Mouse (Mus musculus) MEL (cell line): ENCODE results near the gene Krt80.
A peak's percentile ranks its signal among the peaks of the same experiment; 100 is the strongest.

Experiments
- BHLHE40 ChIP-seq: IDR thresholded peaks from 2 replicates; pipeline ENCODE4 v1.6.1; 2012; ENCODE audit warnings: low read depth, mild to moderate bottlenecking, inconsistent platforms, low read length, improper control_type of control experiment, borderline replicate concordance
- CTCF ChIP-seq, 3 experiments: IDR thresholded peaks in 2 of 3; conservative IDR thresholded peaks in 1 of 3; 2 replicates each; pipeline ENCODE4 v1.5.1; 2011 to 2012; ENCODE audit warnings: low read length in 3 of 3, low read depth in 2 of 3, mild to moderate bottlenecking in 2 of 3, improper control_type of control experiment in 1 of 3, inconsistent platforms in 1 of 3, mixed read lengths in 1 of 3, moderate library complexity in 1 of 3; ENCODE audit not compliant: control insufficient read depth in 1 of 3, insufficient read depth in 1 of 3, poor library complexity in 1 of 3, severe bottlenecking in 1 of 3
- E2F4 ChIP-seq: IDR thresholded peaks from 2 replicates; pipeline ENCODE4 v1.6.1; 2011; ENCODE audit warnings: low read depth, low read length, improper control_type of control experiment, borderline replicate concordance
- GATA1 ChIP-seq: IDR thresholded peaks from 2 replicates; pipeline ENCODE4 v1.6.1; 2011; ENCODE audit warnings: low read depth, low read length, improper control_type of control experiment
- HCFC1 ChIP-seq: IDR thresholded peaks from 2 replicates; pipeline ENCODE4 v1.6.1; 2012; ENCODE audit warnings: low read depth, mild to moderate bottlenecking, inconsistent platforms, low read length, improper control_type of control experiment, moderate library complexity
- MAFK ChIP-seq: IDR thresholded peaks from 2 replicates; pipeline ENCODE4 v1.6.1; 2011; ENCODE audit warnings: low read depth, mild to moderate bottlenecking, low read length, improper control_type of control experiment, borderline replicate concordance
- MAX ChIP-seq: IDR thresholded peaks from 2 replicates; pipeline ENCODE4 v1.6.1; 2011; ENCODE audit warnings: low read length, improper control_type of control experiment
- MXI1 ChIP-seq: IDR thresholded peaks from 2 replicates; pipeline ENCODE4 v1.6.1; 2011; ENCODE audit warnings: mild to moderate bottlenecking, low read depth, low read length, improper control_type of control experiment
- POLR2A ChIP-seq, 2 experiments: IDR thresholded peaks; 2 replicates each; pipeline ENCODE4 v1.6.1; 2011 to 2012; ENCODE audit warnings: low read length in 2 of 2, mild to moderate bottlenecking in 2 of 2, control low read depth in 1 of 2, improper control_type of control experiment in 1 of 2, low read depth in 1 of 2, moderate library complexity in 1 of 2; ENCODE audit not compliant: control insufficient read depth in 1 of 2, insufficient read depth in 1 of 2, poor library complexity in 1 of 2
- USF2 ChIP-seq, 2 experiments: IDR thresholded peaks; 2 replicates each; pipeline ENCODE4 v1.6.1; 2011 to 2012; ENCODE audit warnings: improper control_type of control experiment in 2 of 2, low read length in 2 of 2, borderline replicate concordance in 1 of 2, inconsistent platforms in 1 of 2, low read depth in 1 of 2, mild to moderate bottlenecking in 1 of 2; ENCODE audit not compliant: insufficient read depth in 1 of 2
- ZNF384 ChIP-seq: IDR thresholded peaks from 2 replicates; pipeline ENCODE4 v1.6.1; 2012; ENCODE audit warnings: low read depth, mild to moderate bottlenecking, inconsistent platforms, low read length, improper control_type of control experiment

- TF ChIP-seq POLR2A (IDR thresholded peaks at IDR 0.05; ENCODE audit: control insufficient read depth in 1 of 2, insufficient read depth in 1 of 2, low read depth in 1 of 2, low read length in 2 of 2, poor library complexity in 1 of 2), result no peak
- no peak for TF ChIP-seq GATA1
- peak in 2 of 3 experiments; percentile 90 to 98; a peak in 5 of 6 replicates for TF ChIP-seq CTCF (IDR thresholded peaks at IDR 0.05 in 2 of 3, conservative IDR thresholded peaks at IDR 0.05 in 1 of 3; ENCODE audit: control insufficient read depth in 1 of 3, insufficient read depth in 1 of 3, low read depth in 2 of 3, low read length in 3 of 3, poor library complexity in 1 of 3, severe bottlenecking in 1 of 3)
- TF ChIP-seq MAFK, result no peak
- TF ChIP-seq ZNF384, result no peak
- no peak for TF ChIP-seq MAX
- TF ChIP-seq MXI1, result no peak; the same call in 1 of the 2 replicates
- no peak for TF ChIP-seq USF2 (IDR thresholded peaks at IDR 0.05; ENCODE audit: borderline replicate concordance in 1 of 2, insufficient read depth in 1 of 2, low read depth in 1 of 2, low read length in 2 of 2)
- peak; percentile 72; the same call in 1 of the 2 replicates for TF ChIP-seq BHLHE40
- TF ChIP-seq HCFC1, result peak; percentile 46; the same call in 1 of the 2 replicates
- TF ChIP-seq E2F4, result no peak
Observed at GRCm38 (mm10) chr15:101327282-101327681, 42.7 kb downstream of the Krt80 start.
